Mouse (Mus musculus) forebrain, embryonic 12.5 days (tissue): ENCODE results near the gene Fcho1. TPM values are rescaled to one million over a fixed set of nuclear protein-coding genes. Genes with fewer than 3 reads are reported as not detected.

Source experiments
- ATAC-seq: fragments of 200-750 bp; cut with Nextera tagmentation; 2 replicates; pipeline ENCODE4 v1.8.0; 2017; ENCODE audit warnings: moderate TSS enrichment; ENCODE audit not compliant: low FRiP score
- H3K27ac ChIP-seq: fragments of 300-500 bp; sonication (generic); 2 replicates; pipeline ENCODE4 v1.5.1; 2016; ENCODE audit warnings: mild to moderate bottlenecking
- H3K27me3 ChIP-seq: fragments of 300-500 bp; sonication (generic); 2 replicates; pipeline ENCODE4 v1.6.1; 2016; ENCODE audit warnings: mild to moderate bottlenecking
- H3K36me3 ChIP-seq: fragments of 300-500 bp; sonication (generic); replicated peaks from 2 replicates; pipeline ENCODE4 v1.6.1; 2016; ENCODE audit warnings: mild to moderate bottlenecking
- H3K4me1 ChIP-seq: fragments of 300-500 bp; sonication (generic); 2 replicates; pipeline ENCODE4 v1.6.1; 2016
- H3K4me2 ChIP-seq: fragments of 300-500 bp; sonication (generic); 2 replicates; pipeline ENCODE4 v1.6.1; 2016; ENCODE audit warnings: mild to moderate bottlenecking, moderate library complexity
- H3K4me3 ChIP-seq: fragments of 300-500 bp; sonication (generic); replicated peaks from 2 replicates; pipeline ENCODE4 v1.5.1; 2016; ENCODE audit warnings: mild to moderate bottlenecking
- H3K9ac ChIP-seq: fragments of 300-500 bp; sonication (generic); 2 replicates; pipeline ENCODE4 v1.6.1; 2016; ENCODE audit warnings: mild to moderate bottlenecking
- H3K9me3 ChIP-seq: fragments of 300-500 bp; sonication (generic); 2 replicates; pipeline ENCODE4 v1.6.1; 2016
- WGBS: fragments of 180-500 bp; shearing (Covaris S2); methylation state at CpG from one replicate; pipeline ENCODE4 v1.1.7; 2016; 5-methylcytosine and 5-hydroxymethylcytosine counted together
- polyA plus RNA-seq: library from polyadenylated mRNA; unstranded; fragments of >200 nt; fragmentation: Nextera tagmentation; extraction: Ambion mirVana; gene quantifications from 2 replicates; pipeline ENCODE4 v1.2.1, GENCODE M21; 2016

Gene Fcho1
- polyA plus RNA-seq, 1 experiment from 2014 or later, result 38.9 TPM

GRCm38 (mm10) chr8:71692509-71692908, 33.0 kb downstream of the Fcho1 start:
- Histone ChIP-seq H3K9ac (no peak overlapping the region), H3K36me3 (no peaks in the 10 kb centered on the region), H3K27ac (no peak overlapping the region), H3K27me3 (peaks cover 95% of the 10 kb centered on the region), H3K4me2 (peak overlapping the region; percentile 1; the same call in 1 of the 2 replicates), H3K4me1 (peaks cover 15% of the 10 kb centered on the region), H3K9me3 (no peaks in the 10 kb centered on the region), H3K4me3 (peak overlapping the region; percentile 17)
- 5% methylated on average over 30 of the region's 30 CpGs for WGBS
- no peak for ATAC-seq

GRCm38 (mm10) chr8:71689028-71689427, 36.5 kb downstream of the Fcho1 start, which contains the start of gene Insl3:
Insl3 (plus strand) TSS chr8:71689214.
- H3K4me3 ChIP-seq, result no peak within 1 kb of the TSS
- peaks cover 100% of the 10 kb centered on the region for H3K27me3 ChIP-seq
- H3K9ac ChIP-seq, result no peak within 1 kb of the TSS
- no peaks in the 10 kb centered on the region for H3K36me3 ChIP-seq
- H3K4me2 ChIP-seq, result no peak within 1 kb of the TSS
- no peak within 1 kb of the TSS for H3K27ac ChIP-seq
- 3% methylated on average over 33 of the region's 33 CpGs for WGBS
- peaks cover 29% of the 10 kb centered on the region for H3K4me1 ChIP-seq
- H3K9me3 ChIP-seq, result no peaks in the 10 kb centered on the region
- no peak for ATAC-seq

- Histone ChIP-seq H3K9ac (no peak overlapping the region), H3K4me1 (peaks cover 20% of the 10 kb centered on the region), H3K36me3 (no peaks in the 10 kb centered on the region), H3K4me2 (no peak overlapping the region), H3K9me3 (no peaks in the 10 kb centered on the region), H3K27ac (no peak overlapping the region), H3K27me3 (peaks cover 100% of the 10 kb centered on the region), H3K4me3 (no peak overlapping the region)
- ATAC-seq, result no peak
- WGBS, result 2% methylated on average over 8 of the region's 8 CpGs
Observed at GRCm38 (mm10) chr8:71687616-71688015, 37.9 kb downstream of the Fcho1 start.

GRCm38 (mm10) chr8:71686143-71686734, 39.3 kb downstream of the Fcho1 start:
- Histone ChIP-seq H3K4me1 (peaks cover 17% of the 10 kb centered on the region), H3K27ac (no peak overlapping the region), H3K4me3 (peak overlapping the region; percentile 32), H3K9me3 (no peaks in the 10 kb centered on the region), H3K27me3 (peaks cover 100% of the 10 kb centered on the region), H3K36me3 (no peaks in the 10 kb centered on the region), H3K9ac (no peak overlapping the region), H3K4me2 (peak overlapping the region; percentile 46)
- WGBS, result under 1% methylated on average over 23 of the region's 23 CpGs
- peak; percentile 63 for ATAC-seq

GRCm38 (mm10) chr8:71685573-71685972, 39.9 kb downstream of the Fcho1 start:
- no peaks in the 10 kb centered on the region for H3K36me3 ChIP-seq
- peaks cover 17% of the 10 kb centered on the region for H3K4me1 ChIP-seq
- H3K9ac ChIP-seq, result no peak overlapping the region
- no peaks in the 10 kb centered on the region for H3K9me3 ChIP-seq
- H3K27me3 ChIP-seq, result peaks cover 100% of the 10 kb centered on the region
- peak overlapping the region; percentile 46 for H3K4me2 ChIP-seq
- H3K27ac ChIP-seq, result no peak overlapping the region
- peak; percentile 12; the same call in 1 of the 2 replicates for ATAC-seq
- WGBS, result under 1% methylated on average over 29 of the region's 29 CpGs
- peak overlapping the region; percentile 32 for H3K4me3 ChIP-seq

- Histone ChIP-seq H3K27me3 (peaks cover 100% of the 10 kb centered on the region), H3K27ac (no peak overlapping the region), H3K9ac (no peak overlapping the region), H3K4me2 (no peak overlapping the region), H3K9me3 (no peaks in the 10 kb centered on the region), H3K36me3 (no peaks in the 10 kb centered on the region), H3K4me3 (no peak overlapping the region), H3K4me1 (peaks cover 20% of the 10 kb centered on the region)
- ATAC-seq, result no peak
- WGBS, result 11% methylated on average over 10 of the region's 10 CpGs
Observed at GRCm38 (mm10) chr8:71684701-71685100, 40.8 kb downstream of the Fcho1 start.

- Histone ChIP-seq H3K4me3 (no peak overlapping the region), H3K27ac (no peak overlapping the region), H3K9me3 (no peaks in the 10 kb centered on the region), H3K9ac (no peak overlapping the region), H3K36me3 (no peaks in the 10 kb centered on the region), H3K4me2 (no peak overlapping the region), H3K27me3 (peaks cover 100% of the 10 kb centered on the region), H3K4me1 (peaks cover 24% of the 10 kb centered on the region)
- WGBS, result 50% methylated on average over 12 of the region's 12 CpGs
- no peak for ATAC-seq
Observed at GRCm38 (mm10) chr8:71682832-71683231, 42.7 kb downstream of the Fcho1 start.

- Histone ChIP-seq H3K4me1 (peaks cover 25% of the 10 kb centered on the region), H3K4me3 (no peak overlapping the region), H3K27me3 (peaks cover 100% of the 10 kb centered on the region), H3K27ac (no peak overlapping the region), H3K9ac (no peak overlapping the region), H3K4me2 (no peak overlapping the region), H3K36me3 (no peaks in the 10 kb centered on the region), H3K9me3 (no peaks in the 10 kb centered on the region)
- no peak for ATAC-seq
- WGBS, result 2% methylated on average over 18 of the region's 18 CpGs
Observed at GRCm38 (mm10) chr8:71681369-71681915, 44.1 kb downstream of the Fcho1 start.

- ATAC-seq, result no peak
- Histone ChIP-seq H3K27ac (no peak overlapping the region), H3K36me3 (no peaks in the 10 kb centered on the region), H3K4me3 (peak overlapping the region; percentile 7; the same call in 1 of the 2 replicates), H3K9me3 (no peaks in the 10 kb centered on the region), H3K4me1 (peaks cover 23% of the 10 kb centered on the region), H3K4me2 (no peak overlapping the region), H3K9ac (no peak overlapping the region), H3K27me3 (peaks cover 100% of the 10 kb centered on the region)
- 3% methylated on average over 21 of the region's 21 CpGs for WGBS
Observed at GRCm38 (mm10) chr8:71680471-71680870, 45.0 kb downstream of the Fcho1 start.

GRCm38 (mm10) chr8:71679550-71680168, 45.9 kb downstream of the Fcho1 start:
- 1% methylated on average over 46 of the region's 46 CpGs for WGBS
- Histone ChIP-seq H3K4me1 (peaks cover 21% of the 10 kb centered on the region), H3K4me2 (peak overlapping the region; percentile 43), H3K36me3 (no peaks in the 10 kb centered on the region), H3K4me3 (peak overlapping the region; percentile 24), H3K9ac (0 out of 2 replicates have a peak overlapping the region, but pooled peaks have one; percentile 17), H3K9me3 (no peaks in the 10 kb centered on the region), H3K27ac (no peak overlapping the region), H3K27me3 (peaks cover 98% of the 10 kb centered on the region)
- ATAC-seq, result no peak

GRCm38 (mm10) chr8:71679116-71679515, 46.4 kb downstream of the Fcho1 start:
- ATAC-seq, result no peak
- no peak overlapping the region for H3K9ac ChIP-seq
- no peaks in the 10 kb centered on the region for H3K36me3 ChIP-seq
- peaks cover 93% of the 10 kb centered on the region for H3K27me3 ChIP-seq
- H3K4me2 ChIP-seq, result peak overlapping the region; percentile 43
- no peak overlapping the region for H3K27ac ChIP-seq
- peak overlapping the region; percentile 24 for H3K4me3 ChIP-seq
- peaks cover 21% of the 10 kb centered on the region for H3K4me1 ChIP-seq
- 10% methylated on average over 16 of the region's 16 CpGs for WGBS
- H3K9me3 ChIP-seq, result no peaks in the 10 kb centered on the region

GRCm38 (mm10) chr8:71678216-71678615, 47.3 kb downstream of the Fcho1 start:
- H3K9ac ChIP-seq, result no peak overlapping the region
- no peak overlapping the region for H3K4me2 ChIP-seq
- H3K27ac ChIP-seq, result no peak overlapping the region
- peaks cover 85% of the 10 kb centered on the region for H3K27me3 ChIP-seq
- H3K9me3 ChIP-seq, result no peaks in the 10 kb centered on the region
- H3K4me3 ChIP-seq, result no peak overlapping the region
- peaks cover 21% of the 10 kb centered on the region for H3K4me1 ChIP-seq
- no peaks in the 10 kb centered on the region for H3K36me3 ChIP-seq
- 59% methylated on average over 4 of the region's 4 CpGs for WGBS
- no peak for ATAC-seq
